Mouse (Mus musculus) small intestine, adult 2 months (tissue): Measurements from ENCODE around the gene Esrrg.

ENCODE experiments used
- CTCF ChIP-seq: fragments of 200-500 bp; IDR thresholded peaks from 2 replicates; pipeline ENCODE4 v1.5.1; 2012; ENCODE audit warnings: low read depth, mild to moderate bottlenecking, control low read depth, inconsistent platforms, low read length, moderate library complexity, mixed read lengths; ENCODE audit not compliant: insufficient replicate concordance, insufficient read length; ENCODE audit errors: extremely low read depth
- POLR2A ChIP-seq: fragments of 200-500 bp; IDR thresholded peaks from 2 replicates; pipeline ENCODE4 v1.6.1; 2012; ENCODE audit warnings: low read depth, mild to moderate bottlenecking, control low read depth, inconsistent platforms, low read length, moderate library complexity

- no peak for TF ChIP-seq POLR2A
- no peak for TF ChIP-seq CTCF
Measured at GRCm38 (mm10) chr1:188233036-188233724, 624.6 kb downstream of the Esrrg start.
